Mouse (Mus musculus): ENCODE data around the gene Xpnpep2.

Xpnpep2 gene

DNA sequence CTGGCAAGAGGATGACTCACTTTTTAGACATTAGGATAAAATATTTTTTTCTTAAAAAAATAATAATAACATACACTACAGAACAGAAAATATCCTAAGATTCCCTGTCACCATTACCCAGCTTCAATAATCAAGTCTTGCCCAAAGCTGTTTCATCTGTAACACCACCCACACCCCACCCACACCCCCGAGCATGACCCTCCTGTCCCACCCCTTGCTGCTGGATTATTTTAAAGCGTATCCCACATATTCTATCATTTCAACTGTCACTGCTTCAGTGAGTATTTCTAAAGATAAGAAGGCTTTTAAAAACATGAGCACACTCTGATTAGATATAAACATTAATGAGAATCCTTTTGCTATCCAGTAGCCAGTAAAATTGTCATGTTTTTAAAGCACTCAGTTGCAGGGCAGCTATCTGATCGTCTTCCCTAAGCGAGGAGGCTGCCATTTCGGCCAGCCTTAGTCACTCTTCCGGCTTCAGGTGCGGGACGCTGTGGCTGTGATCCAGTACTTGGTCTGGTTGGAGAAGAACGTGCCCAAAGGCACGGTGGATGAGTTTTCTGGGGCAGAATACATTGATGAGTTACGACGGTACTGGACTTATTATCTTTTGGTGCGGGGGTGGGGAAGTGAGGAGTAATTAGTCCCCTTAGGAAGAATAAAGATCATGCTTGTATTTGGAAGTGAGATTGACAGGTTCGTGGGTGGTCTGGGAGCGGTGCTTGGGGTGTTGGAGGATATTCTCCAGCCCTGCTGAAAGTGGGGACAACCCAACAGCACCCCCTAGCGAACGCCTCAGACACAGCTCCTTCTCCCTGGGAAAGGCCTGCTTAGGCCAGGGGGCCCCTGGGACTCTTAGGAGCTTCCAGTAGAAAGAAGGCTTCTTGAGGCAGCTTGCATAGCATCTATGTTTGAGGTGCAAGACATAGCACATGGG lies 15.9 kb downstream of the Xpnpep2 start:
- in situ Hi-C loops (cut with MseI, MboI): no loop called here

DNA sequence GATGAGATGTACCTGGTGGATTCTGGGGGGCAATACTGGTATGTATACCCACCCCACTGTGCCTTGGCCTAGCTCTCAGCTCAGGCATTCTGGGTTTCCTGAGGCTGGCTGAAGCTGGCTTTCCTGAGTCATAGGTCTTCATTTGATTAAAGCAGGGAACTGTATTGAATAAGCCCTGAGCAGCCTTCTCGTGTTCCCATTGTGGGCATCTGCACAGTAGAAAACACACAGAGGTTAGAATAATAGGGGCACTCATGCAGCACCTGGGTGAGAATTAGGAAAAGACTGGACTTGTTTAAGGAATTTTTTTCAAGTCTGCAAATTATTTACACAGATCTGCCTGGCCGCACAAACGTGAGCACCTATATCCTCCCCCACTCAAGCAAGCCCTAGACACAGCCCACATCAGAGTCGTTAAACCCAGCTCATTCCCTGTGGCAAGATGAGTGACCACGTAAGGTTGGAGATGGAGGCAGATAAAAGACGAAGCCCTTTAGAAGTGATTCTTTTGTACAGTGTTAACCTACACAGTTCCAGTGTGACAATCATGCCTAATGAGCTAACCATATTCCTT lies 18.5 kb downstream of the Xpnpep2 start:
- in situ Hi-C loops (cut with MseI, MboI): no loop called here

DNA sequence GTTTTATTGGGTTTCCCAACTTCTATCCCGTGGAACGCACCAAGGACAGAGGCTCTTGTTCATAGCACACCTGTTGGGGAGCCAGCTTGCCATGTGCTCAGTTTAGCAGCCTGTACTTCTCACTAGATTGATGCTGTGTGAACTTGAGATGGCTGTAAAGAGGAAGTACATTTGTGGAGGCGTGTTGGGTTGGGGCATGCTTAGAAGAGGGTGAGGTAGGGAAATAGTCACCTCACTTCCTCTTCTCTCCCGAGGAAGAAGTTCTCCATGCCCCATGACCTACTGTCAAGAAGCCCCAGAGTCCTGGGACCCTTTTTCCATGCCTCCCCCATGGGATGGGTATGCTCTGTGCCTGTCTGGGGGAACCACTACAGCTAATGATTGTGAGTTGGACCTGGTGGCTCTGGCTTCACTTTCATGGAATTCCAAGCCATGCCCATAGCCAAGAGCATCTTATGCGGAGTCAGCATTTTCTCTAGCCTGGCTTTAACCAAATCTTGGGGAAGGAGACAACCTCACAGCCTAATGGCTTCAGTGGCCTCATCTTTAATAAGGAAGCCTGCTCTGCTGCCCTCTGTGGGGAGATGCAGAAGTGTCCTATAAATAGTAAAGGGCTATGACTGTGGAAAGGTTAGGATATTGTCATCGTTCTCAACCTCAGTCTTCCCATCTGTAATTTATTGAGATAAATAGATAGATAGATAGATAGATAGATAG lies 19.1 kb downstream of the Xpnpep2 start:
- in situ Hi-C loops (cut with MseI, MboI): no loop called here

DNA sequence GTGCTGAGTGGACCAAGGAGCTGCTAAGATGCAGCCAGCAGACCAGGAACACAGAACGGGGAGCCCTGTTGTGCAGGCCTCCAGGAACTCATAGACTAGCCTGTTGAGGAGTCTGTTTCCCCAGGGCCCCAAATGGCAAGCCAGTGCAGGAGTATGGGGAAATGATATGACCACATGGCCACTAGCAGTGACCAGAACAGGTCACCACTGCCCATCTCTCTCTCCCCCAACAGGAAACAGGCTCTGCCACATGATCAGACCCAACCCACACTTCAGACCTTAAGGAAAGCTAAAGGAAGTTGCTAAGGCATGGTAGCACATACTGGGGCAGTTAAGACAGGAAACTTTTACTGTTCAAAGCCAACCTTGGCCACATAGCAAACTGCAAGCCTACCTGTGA lies 20.6 kb downstream of the Xpnpep2 start:
- in situ Hi-C loops (cut with MseI, MboI): no loop called here

- in situ Hi-C loops (cut with MseI, MboI): no loop called here
Observed at GRCm38 (mm10) chrX:48136935-48137334, 28.4 kb downstream of the Xpnpep2 start.

DNA sequence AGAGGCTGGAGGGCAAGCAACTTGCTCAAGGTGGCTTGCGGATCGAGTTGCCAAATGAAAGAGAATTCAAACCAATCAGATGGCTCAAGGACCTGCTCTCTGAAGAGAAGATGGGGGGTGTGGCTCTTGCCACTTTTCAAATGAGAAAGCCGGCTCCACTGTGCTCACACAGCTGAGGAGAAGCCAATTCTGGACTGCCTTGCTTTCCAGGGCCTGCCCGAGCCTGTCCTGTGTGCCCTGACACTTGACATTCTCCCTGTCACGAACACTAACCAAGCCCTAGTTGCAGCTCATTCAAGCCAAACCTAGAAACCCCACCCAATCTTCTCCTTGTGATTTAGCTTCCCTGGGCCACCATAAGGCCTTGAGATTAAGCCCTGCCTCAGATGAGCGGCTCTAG lies 29.5 kb downstream of the Xpnpep2 start:
- in situ Hi-C loops (cut with MseI, MboI): no loop called here

DNA sequence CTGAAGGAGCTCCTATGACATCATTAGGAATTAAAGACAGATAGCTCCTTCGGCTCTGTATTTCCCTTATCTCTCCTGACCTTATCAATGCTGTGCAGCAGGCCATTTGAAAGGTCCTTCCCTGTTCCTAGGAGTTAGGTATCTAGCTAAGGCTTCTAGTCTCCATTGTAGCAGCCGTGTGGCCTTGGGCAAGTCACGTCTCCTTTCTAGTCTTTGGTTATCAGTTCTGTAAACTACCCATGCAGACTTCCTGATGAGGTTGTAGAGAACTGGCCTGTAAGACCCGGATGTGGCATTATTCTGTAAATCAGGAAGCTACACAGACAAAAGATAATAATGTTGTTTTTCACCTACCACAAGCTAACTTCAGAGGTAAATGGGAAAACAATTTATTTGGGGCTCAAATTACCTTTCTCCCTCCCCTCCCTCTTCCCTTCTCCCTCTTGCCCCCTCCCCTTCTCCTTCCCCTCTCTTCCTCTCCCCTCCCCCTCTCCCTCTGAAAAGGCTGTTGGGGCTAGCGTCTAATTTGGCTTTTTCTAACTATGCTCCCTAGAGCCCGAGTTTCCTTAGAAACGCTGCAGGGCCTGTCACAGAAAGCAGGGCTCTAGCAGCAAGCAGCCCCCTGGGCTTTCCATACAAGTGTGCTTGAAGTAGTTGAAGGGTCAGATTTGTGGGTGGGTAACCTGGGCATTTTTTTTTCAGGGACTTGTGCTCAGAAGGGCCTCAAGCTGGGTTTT lies 30.2 kb downstream of the Xpnpep2 start:
- in situ Hi-C loops (cut with MseI, MboI): no loop called here

DNA sequence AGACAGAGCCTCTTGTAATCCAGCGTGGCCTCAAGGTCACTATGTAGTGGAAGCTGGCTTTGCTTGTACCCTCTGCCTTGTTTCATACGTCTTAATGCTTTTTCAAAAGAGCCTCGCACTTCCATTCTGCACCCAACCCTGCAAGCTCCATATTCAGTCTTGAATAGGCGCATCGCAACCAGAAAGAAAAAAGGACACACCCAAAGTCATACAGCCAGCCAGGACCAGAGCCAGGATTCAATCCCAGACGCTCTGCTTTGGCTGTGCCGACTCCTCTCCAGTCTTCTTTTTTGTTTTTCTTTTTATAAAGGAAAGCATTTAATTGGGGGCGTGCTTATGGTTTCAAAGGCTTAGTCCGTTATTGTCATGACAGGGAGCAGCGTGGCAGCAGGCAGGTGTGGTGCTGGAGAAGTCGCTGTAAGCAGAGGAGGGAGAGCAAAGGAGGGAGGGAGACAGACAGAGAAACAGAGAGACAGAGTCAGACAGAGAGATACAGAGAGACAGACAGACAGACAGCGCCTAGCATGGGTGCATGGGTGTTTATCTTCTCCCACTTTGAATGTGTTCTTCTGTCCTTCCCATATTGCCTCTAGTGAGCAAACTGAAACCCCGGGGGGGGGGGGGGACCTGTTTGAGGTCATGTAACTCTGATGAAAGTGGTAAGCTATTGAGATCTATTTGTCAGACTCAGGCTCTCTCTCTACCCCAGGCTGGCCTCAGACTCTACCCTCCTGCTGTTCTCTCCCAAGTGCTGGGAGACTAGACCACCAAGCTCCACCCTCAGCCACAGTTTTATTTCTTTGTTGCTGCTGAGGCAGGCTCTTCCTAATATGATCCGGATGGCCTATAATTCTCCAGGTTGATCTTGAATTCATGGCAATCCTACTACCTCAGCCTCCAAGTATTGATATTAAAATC lies 31.1 kb downstream of the Xpnpep2 start:
- in situ Hi-C loops (cut with MseI, MboI): no loop called here

DNA sequence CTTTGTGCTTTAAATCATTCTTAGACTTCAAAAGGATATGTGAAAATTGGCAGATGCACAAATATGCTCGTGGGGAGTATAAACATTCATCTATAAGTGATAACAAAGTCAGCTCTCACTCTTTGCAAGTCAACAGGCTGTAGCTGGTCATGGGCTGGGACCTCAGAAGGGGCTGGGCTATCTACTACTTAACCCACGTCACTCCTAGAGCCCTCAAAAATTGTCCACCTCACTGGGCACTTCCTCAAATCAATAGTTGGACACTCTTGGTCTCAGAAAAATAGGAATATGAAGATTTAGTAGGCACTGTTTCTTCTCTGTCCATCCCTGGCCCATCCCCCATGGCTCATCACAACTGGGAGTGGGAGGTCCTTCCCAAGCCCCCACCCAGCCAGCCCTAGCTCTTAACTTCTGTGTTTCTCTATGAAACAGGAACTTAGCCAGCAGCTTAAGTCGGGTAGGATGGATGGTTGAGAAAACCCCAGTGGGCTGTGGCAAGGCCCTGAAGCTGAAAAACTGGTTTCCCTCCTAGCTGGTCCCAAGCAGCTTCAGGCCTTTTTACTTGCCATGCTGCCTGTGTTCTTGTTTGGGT lies 31.9 kb downstream of the Xpnpep2 start:
- in situ Hi-C loops (cut with MseI, MboI): no loop called here

DNA sequence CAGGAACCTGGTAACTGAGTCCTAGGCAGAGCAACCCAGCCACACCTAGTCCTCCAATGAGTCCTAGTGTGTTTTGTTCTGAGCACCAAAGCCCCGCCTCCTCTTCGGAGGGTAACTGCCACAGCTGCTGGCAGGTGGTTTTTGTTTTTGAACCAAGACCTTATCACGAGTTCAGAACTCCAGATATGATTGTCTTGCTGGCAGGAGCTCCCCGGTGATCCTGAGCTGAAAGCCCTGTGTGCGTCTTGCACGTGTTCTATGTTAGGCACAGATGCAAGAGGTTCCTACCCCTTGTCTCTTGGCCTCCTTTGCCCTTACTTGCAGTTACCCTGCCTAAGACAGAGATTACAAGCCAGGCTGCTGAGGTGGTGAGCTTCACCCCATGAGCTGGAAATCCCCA lies 33.0 kb downstream of the Xpnpep2 start:
- in situ Hi-C loops (cut with MseI, MboI): no loop called here

GRCm38 (mm10) chrX:48143415-48144335 lies 35.1 kb downstream of the Xpnpep2 start:
- in situ Hi-C loops (cut with MseI, MboI): no loop called here

GRCm38 (mm10) chrX:48146262-48146661 lies 37.7 kb downstream of the Xpnpep2 start, which contains the start of gene Sash3:
Gene Sash3 (plus strand): TSS chrX:48146436.
- in situ Hi-C loops (cut with MseI, MboI): no loop called here

DNA sequence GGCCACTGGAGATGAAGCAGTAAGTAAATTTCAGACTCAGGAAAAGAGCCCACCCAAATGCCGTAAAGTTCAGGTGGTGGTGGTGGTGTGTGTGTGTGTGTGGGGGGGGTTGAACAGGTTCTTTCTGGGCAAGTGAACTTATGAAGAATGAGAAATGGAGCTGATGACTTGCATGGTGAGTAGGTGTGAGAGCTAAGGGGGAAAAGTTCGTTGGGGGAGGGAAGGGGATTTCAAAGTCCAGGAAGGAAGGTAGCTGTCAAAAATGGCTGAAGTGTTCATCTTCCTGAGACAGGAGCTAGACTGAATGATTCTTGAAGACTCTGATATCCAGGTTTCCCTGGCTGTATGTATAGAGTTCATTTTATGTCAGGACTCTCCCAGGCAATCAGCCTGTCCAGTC lies 38.7 kb downstream of the Xpnpep2 start:
- in situ Hi-C loops (cut with MseI, MboI): no loop called here

- in situ Hi-C loops (cut with MseI, MboI): no loop called here
Observed at GRCm38 (mm10) chrX:48147741-48148186, 39.2 kb downstream of the Xpnpep2 start.

GRCm38 (mm10) chrX:48152106-48152505 lies 43.6 kb downstream of the Xpnpep2 start:
- in situ Hi-C loops (cut with MseI, MboI): no loop called here

DNA sequence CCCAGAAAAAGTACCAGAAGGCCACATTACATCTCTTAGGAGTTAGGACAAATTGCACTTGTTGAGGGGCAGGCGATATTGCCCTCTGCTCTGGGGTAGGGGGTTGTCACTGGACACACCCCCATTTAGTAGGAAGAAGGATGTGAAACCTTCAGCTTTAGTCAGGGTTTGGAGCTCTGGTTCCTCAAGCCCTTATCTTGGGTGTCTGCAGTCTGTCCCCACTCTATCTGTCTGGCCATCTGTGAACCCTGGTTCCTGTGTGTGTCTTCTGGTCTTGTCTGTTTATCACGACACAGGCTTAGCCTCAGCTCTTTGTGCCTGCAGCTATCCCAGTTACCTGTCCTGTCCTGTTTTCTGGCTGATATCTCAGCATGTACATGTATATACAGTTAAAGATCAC lies 44.9 kb downstream of the Xpnpep2 start:
- in situ Hi-C loops (cut with MseI, MboI): no loop called here

- in situ Hi-C loops (cut with MseI, MboI): no loop called here
Observed at GRCm38 (mm10) chrX:48153949-48154348, 45.4 kb downstream of the Xpnpep2 start.

- in situ Hi-C loops (cut with MseI, MboI): no loop called here
Observed at GRCm38 (mm10) chrX:48155489-48155888, 47.0 kb downstream of the Xpnpep2 start.

DNA sequence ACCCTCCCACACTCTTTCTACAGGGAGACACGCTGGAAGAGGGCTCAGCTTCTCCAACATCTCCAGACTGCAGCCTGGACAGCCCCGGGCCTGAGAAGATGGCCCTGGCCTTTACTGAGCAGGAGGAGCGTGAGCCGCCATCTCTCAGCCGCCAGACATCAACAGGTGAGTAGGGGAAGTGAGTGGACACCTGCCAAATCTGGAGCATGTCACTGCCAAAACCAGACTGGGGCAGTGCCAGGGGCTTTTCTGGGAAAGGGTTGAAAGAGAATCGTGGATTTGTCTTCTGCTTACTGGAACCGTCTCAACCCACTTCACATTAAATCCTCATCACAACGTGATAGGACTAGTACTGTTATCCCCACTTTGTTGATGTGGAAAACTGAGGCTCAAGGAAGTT lies 48.9 kb downstream of the Xpnpep2 start:
- in situ Hi-C loops (cut with MseI, MboI): no loop called here
